Mouse (Mus musculus) heart, adult 9 months (tissue): Measurements from ENCODE around the gene Trim54.

Source experiments
- DNase-seq, 2 experiments: peaks; one replicate each; pipeline ENCODE4 v3.0.0; 2022; ENCODE audit warnings: low spot score in 2 of 2

Trim54 gene

DNA sequence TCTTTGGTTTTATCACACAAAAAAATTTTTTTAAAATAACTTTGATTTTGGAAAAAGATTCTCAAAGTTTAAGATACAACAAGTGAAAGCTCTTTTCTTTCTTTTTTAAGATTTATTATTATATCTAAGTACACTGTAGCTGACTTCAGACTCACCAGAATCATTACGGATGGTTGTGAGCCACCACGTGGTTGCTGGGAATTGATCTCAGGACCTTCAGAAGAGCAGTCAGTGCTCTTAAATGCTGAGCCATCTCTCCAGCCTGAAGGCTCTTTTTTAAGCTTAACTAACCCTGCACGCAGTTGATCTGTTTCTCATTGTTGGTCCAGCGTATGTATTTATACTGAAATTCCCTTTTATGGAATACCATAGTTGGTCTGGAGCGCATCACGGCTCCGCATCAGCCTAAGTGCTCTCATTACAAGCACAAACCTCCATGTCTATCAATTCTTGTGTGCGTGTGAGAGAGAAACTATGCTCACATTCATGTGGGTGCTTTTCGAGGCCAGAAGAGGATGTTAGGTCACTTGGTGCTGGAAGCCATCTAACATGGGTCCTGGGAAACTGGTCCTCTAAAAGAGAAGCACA, 64.8 kb downstream of the Trim54 start:
- DNase-seq, result no peak

DNA sequence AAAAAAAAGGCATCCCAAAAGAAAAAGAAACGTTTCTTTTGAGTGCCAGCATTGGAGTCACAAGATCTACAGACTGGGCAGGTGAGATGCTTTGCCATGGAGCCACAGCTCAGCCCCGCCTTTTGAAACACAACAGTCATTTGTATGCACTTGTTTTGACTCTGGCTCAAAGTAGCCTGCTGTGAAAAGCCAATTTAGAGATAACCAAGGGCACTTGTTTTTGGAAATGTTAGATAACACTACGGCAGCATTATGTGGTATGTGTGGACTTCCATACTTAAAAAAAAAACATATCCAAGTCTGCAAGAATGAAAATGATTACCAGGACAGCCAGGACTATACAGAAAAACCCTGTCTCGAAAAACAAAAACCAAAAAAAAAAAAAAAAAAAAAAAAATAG, 67.2 kb downstream of the Trim54 start:
- DNase-seq, result no peak
